Mouse (Mus musculus) limb, embryonic 12.5 days (tissue): ENCODE data around the gene Hnf4a. TPM values are rescaled to one million over a fixed set of nuclear protein-coding genes. Genes with fewer than 3 reads are reported as not detected.

ENCODE experiments used
- ATAC-seq: fragments of 200-750 bp; cut with Nextera tagmentation; 2 replicates; pipeline ENCODE4 v1.8.0; 2017; ENCODE audit warnings: low read depth, moderate TSS enrichment; ENCODE audit not compliant: insufficient number of reproducible peaks, insufficient read depth, low FRiP score, low TSS enrichment
- H3K27ac ChIP-seq: fragments of 300-500 bp; sonication (generic); 2 replicates; pipeline ENCODE4 v1.5.1; 2016; ENCODE audit warnings: mild to moderate bottlenecking, moderate library complexity
- H3K27me3 ChIP-seq: fragments of 300-500 bp; sonication (generic); 2 replicates; pipeline ENCODE4 v1.6.1; 2016; ENCODE audit warnings: mild to moderate bottlenecking, moderate library complexity
- H3K36me3 ChIP-seq: fragments of 300-500 bp; sonication (generic); 2 replicates; pipeline ENCODE4 v1.6.1; 2016; ENCODE audit warnings: mild to moderate bottlenecking, moderate library complexity
- H3K4me1 ChIP-seq: fragments of 300-500 bp; sonication (generic); replicated peaks from 2 replicates; pipeline ENCODE4 v1.6.1; 2016
- H3K4me2 ChIP-seq: fragments of 300-500 bp; sonication (generic); 2 replicates; pipeline ENCODE4 v1.6.1; 2016; ENCODE audit warnings: mild to moderate bottlenecking, moderate library complexity
- H3K4me3 ChIP-seq: fragments of 300-500 bp; sonication (generic); replicated peaks from 2 replicates; pipeline ENCODE4 v1.5.1; 2016; ENCODE audit warnings: mild to moderate bottlenecking
- H3K9ac ChIP-seq: fragments of 300-500 bp; sonication (generic); replicated peaks from 2 replicates; pipeline ENCODE4 v1.6.1; 2016; ENCODE audit warnings: mild to moderate bottlenecking, moderate library complexity
- H3K9me3 ChIP-seq: fragments of 300-500 bp; sonication (generic); 2 replicates; pipeline ENCODE4 v1.6.1; 2016; ENCODE audit warnings: mild to moderate bottlenecking, moderate library complexity
- WGBS: fragments of 180-500 bp; shearing (Covaris S2); methylation state at CpG from one replicate; pipeline ENCODE4 v1.1.7; 2016; 5-methylcytosine and 5-hydroxymethylcytosine counted together
- polyA plus RNA-seq: library from polyadenylated mRNA; unstranded; fragments of >200 nt; fragmentation: Nextera tagmentation; extraction: Ambion mirVana; gene quantifications from 2 replicates; pipeline ENCODE4 v1.2.1, GENCODE M21; 2016

Hnf4a gene
- polyA plus RNA-seq, 1 experiment from 2014 or later: not detected

DNA sequence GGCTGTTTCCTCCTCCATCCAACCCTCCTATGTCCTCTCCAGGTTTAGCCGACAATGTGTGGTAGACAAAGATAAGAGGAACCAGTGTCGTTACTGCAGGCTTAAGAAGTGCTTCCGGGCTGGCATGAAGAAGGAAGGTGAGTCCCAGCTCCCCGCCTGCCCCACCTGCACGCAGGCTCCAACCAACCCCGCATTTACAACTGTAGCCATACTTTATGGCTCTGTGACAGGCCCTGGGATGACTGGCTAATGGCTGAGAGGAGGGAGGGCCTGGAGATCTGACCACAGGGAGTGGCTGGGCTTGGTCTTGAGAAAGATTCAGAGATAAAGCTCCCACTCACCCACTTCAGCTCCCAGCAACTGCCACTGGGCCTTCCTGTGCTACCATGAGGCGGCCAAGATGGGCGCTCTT lies 45.9 kb downstream of the Hnf4a start:
- 45% methylated on average over 8 of the region's 8 CpGs for WGBS

DNA sequence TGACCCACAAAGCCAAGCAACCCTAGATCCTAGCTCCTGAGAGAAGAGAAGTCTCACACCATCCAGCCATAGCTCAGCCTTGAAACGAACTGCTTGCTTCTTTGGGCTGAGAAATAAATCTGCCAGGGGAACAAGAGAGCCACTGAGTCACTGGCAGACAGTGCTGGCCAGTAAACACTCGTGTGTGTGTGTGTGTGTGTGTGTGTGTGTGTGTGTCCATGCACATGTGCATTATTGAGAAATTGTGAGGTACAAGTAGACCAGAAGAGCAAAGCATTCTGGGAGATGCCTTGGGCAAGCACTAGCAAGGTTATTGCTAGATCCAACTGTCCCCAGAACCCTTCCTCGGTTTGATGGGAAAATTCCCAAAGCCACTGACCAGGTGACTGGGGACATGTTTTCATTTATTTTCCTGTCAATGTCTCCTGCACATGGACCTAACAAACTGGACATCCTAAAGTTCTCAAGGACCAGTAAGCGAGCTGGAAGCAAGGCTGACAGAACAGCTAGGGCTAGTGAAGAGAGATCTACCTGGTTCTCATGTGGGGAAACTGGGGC lies 47.9 kb downstream of the Hnf4a start:
- no peak for ATAC-seq
- H3K4me3 ChIP-seq: no peak overlapping the region
- H3K27ac ChIP-seq: no peak overlapping the region
- 73% methylated on average over 4 of the region's 4 CpGs for WGBS
- H3K4me2 ChIP-seq: no peak overlapping the region
- H3K4me1 ChIP-seq: no peaks in the 10 kb centered on the region
- no peaks in the 10 kb centered on the region for H3K9me3 ChIP-seq
- H3K36me3 ChIP-seq: no peaks in the 10 kb centered on the region
- peaks cover 3% of the 10 kb centered on the region; the same call in 1 of the 2 replicates for H3K27me3 ChIP-seq
- H3K9ac ChIP-seq: no peak overlapping the region

More for the DNA sequence above, 45.9 kb downstream of the Hnf4a start:
- no peak overlapping the region for H3K4me3 ChIP-seq
- H3K36me3 ChIP-seq: no peaks in the 10 kb centered on the region
- no peak overlapping the region for H3K27ac ChIP-seq
- H3K9me3 ChIP-seq: no peaks in the 10 kb centered on the region
- ATAC-seq: no peak
- H3K4me2 ChIP-seq: no peak overlapping the region
- no peaks in the 10 kb centered on the region for H3K4me1 ChIP-seq
- H3K9ac ChIP-seq: no peak overlapping the region
- H3K27me3 ChIP-seq: peaks cover 3% of the 10 kb centered on the region; the same call in 1 of the 2 replicates

DNA sequence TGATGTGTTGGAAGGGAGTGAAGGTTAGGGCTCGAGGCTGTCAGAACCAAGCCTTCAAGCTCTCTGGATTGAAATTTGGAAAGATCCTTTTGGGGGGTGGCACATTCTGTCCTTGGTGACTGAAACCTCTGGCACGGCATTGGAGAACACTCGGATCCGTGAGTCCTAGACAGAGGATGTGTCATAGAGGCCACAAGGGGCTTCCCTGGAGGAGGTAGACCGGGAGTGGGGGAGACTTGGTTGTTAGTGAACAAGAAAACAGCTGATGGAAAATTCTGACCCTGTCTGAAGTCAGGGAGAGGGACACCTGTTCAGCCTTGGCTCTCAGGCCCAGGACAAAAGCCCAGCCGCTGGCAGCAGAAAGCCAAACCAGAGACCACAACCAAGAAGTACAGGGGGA lies 48.4 kb downstream of the Hnf4a start:
- Histone ChIP-seq H3K4me3 (no peak overlapping the region), H3K27ac (no peak overlapping the region), H3K9me3 (no peaks in the 10 kb centered on the region), H3K36me3 (no peaks in the 10 kb centered on the region), H3K4me1 (no peaks in the 10 kb centered on the region), H3K27me3 (peaks cover 3% of the 10 kb centered on the region; the same call in 1 of the 2 replicates), H3K9ac (no peak overlapping the region), H3K4me2 (no peak overlapping the region)
- WGBS: 78% methylated on average over 6 of the region's 6 CpGs
- no peak for ATAC-seq

DNA sequence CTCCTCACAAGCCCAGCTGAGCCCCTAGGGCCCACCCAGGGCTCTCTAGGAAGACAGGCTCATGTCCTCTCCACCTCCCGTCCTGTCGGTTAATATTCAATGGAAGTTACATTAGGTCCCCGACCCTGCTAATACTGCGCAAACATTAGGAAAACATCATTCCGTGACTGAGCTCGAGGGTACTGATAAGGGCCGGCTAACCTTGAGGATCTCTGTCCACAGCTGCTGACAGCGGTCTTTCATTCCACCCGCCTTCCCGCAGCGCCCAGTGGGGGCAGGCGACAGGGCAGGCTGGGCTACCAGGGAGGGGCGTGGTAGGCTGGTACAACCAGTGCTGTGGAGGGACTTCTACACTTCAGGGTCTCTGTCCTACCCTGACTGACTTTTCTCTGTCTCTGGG lies 48.8 kb downstream of the Hnf4a start:
- Histone ChIP-seq H3K27ac (no peak overlapping the region), H3K4me1 (no peaks in the 10 kb centered on the region), H3K9ac (no peak overlapping the region), H3K4me2 (no peak overlapping the region), H3K4me3 (no peak overlapping the region), H3K9me3 (no peaks in the 10 kb centered on the region), H3K36me3 (no peaks in the 10 kb centered on the region), H3K27me3 (peaks cover 3% of the 10 kb centered on the region; the same call in 1 of the 2 replicates)
- WGBS: 79% methylated on average over 13 of the region's 13 CpGs
- ATAC-seq: no peak

DNA sequence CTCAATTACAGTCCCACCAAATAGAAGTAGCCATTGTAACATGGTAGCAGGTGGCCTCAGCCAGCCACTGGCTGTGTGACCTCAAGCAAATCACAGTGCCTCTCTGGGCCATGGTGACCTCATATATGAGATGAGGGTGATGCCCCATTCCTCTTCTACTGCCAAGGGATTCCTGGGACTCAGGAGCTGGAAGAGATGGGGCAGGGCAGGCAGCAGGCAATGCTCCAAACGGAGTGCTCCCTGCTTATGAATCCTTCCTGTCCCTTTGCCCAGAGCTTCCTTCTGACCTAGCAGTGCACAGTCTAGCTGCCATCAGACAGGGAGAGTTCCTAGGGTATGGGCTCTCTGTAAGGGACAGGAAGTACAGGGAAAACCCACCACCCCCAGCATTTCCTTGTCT lies 51.9 kb downstream of the Hnf4a start:
- no peak for ATAC-seq
- no peaks in the 10 kb centered on the region for H3K4me1 ChIP-seq
- no peaks in the 10 kb centered on the region for H3K36me3 ChIP-seq
- H3K4me2 ChIP-seq: no peak overlapping the region
- no peak overlapping the region for H3K27ac ChIP-seq
- WGBS: 77% methylated on average over 1 of the region's 1 CpGs
- H3K9ac ChIP-seq: no peak overlapping the region
- no peaks in the 10 kb centered on the region for H3K9me3 ChIP-seq
- H3K4me3 ChIP-seq: no peak overlapping the region
- H3K27me3 ChIP-seq: no peaks in the 10 kb centered on the region; the same call in 1 of the 2 replicates

DNA sequence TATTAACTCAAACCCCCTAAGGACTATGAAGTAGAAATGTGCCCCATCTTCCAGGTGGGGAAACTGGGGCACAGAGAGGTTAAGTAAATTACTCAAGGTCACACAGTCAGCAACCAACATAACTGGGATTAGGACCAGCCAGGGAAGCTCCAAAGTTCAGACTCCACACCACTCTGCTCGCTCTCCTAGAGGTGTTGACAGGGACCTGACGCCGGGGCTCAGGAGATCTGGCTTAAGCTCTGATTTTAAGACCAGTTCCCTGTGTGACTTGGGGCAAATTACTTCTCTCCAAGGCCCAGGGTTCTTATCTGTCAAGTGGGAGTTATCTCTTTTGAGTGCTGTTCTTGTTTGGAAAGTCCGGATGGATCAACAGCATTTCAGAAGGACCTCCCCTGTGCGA lies 52.6 kb downstream of the Hnf4a start:
- no peak overlapping the region for H3K4me3 ChIP-seq
- H3K9me3 ChIP-seq: no peaks in the 10 kb centered on the region
- no peak for ATAC-seq
- H3K27me3 ChIP-seq: no peaks in the 10 kb centered on the region; the same call in 1 of the 2 replicates
- H3K4me2 ChIP-seq: no peak overlapping the region
- H3K27ac ChIP-seq: no peak overlapping the region
- no peak overlapping the region for H3K9ac ChIP-seq
- no peaks in the 10 kb centered on the region for H3K36me3 ChIP-seq
- 89% methylated on average over 5 of the region's 5 CpGs for WGBS
- no peaks in the 10 kb centered on the region for H3K4me1 ChIP-seq

DNA sequence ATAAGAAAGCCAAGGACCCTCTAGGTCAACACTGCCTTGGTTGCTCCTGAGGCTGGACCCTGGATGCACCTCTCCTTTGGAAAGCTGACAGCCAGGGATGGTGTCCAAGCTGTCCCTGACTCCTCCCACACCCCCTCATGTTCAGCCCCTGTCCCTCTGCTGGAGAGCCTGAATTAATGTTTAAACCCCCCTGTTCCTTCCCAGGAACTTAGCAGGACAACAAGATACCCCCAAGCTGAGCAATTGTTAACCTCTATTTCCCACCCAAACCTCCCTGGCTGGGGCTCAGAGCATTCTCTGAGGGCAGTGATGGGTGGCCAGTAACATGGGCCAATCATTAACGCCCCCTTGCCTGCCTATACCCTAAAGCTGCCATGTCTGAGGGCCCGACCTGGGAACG lies 53.6 kb downstream of the Hnf4a start:
- no peak for ATAC-seq
- 78% methylated on average over 3 of the region's 3 CpGs for WGBS
- H3K27ac ChIP-seq: no peak overlapping the region

DNA sequence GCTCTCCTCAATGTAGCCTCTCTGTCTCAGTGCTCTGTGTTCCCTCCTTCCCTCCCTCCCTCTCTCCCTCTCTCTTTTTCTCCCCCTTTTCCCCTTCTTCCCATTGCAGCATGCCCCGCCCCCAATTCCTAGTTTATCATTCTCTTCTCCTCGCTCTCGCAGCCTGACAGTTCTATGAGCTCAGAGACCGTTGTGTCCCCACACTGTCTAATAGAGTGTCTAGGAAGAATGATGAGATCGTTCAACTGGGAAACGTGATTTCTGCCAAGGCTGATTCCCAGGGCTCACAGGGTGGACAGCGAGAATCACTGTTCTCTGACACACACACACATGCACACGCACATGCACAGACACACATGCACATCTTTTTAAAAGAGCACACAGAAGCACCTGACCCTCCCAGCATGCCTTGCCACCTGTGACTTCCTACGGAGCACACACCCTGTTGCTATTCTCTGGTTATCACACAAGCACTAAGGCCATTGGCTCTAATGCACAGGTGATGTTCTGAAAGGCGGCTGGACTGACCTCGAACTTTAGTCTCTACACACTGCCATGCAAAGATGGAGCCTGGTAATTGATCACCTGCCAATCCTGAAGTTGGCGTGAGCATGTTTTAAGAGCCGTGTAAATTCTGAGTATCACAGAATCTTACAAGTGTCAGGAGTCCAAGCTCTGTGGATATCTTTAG lies 54.8 kb downstream of the Hnf4a start:
- Histone ChIP-seq H3K27me3 (no peaks in the 10 kb centered on the region; the same call in 1 of the 2 replicates), H3K4me2 (no peak overlapping the region), H3K9ac (no peak overlapping the region), H3K36me3 (no peaks in the 10 kb centered on the region), H3K27ac (no peak overlapping the region), H3K9me3 (no peaks in the 10 kb centered on the region), H3K4me1 (no peaks in the 10 kb centered on the region), H3K4me3 (no peak overlapping the region)
- no peak for ATAC-seq
- 80% methylated on average over 13 of the region's 13 CpGs for WGBS

More for the DNA sequence above, 53.6 kb downstream of the Hnf4a start:
- H3K27me3 ChIP-seq: no peaks in the 10 kb centered on the region; the same call in 1 of the 2 replicates
- no peak overlapping the region for H3K4me3 ChIP-seq
- no peaks in the 10 kb centered on the region for H3K4me1 ChIP-seq
- no peaks in the 10 kb centered on the region for H3K36me3 ChIP-seq
- no peak overlapping the region for H3K9ac ChIP-seq
- no peaks in the 10 kb centered on the region for H3K9me3 ChIP-seq
- no peak overlapping the region for H3K4me2 ChIP-seq

DNA sequence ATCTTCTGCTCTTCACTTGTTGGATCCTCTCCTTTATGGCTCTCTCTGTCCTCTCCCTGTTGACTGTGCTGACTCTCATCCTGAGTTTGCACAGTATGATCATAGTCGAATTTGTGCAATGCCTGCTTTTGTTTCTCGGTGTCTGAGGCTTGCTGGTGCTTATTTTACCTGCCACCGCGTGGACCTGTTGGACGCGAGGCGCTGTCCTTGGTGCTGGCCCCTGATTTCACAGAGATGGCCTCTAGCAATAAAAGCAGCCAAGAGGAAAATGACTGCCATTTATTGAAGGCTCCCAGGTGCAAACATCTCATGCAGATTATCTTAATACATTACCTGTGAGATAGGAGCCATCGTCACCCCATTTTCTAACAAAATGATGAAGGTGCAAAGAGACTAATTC lies 58.0 kb downstream of the Hnf4a start:
- H3K27ac ChIP-seq: no peak overlapping the region
- H3K9ac ChIP-seq: no peak overlapping the region
- H3K27me3 ChIP-seq: no peaks in the 10 kb centered on the region
- H3K4me1 ChIP-seq: no peaks in the 10 kb centered on the region
- no peaks in the 10 kb centered on the region for H3K36me3 ChIP-seq
- no peak overlapping the region for H3K4me3 ChIP-seq
- ATAC-seq: no peak
- H3K9me3 ChIP-seq: no peaks in the 10 kb centered on the region
- H3K4me2 ChIP-seq: no peak overlapping the region
- 27% methylated on average over 8 of the region's 8 CpGs for WGBS

DNA sequence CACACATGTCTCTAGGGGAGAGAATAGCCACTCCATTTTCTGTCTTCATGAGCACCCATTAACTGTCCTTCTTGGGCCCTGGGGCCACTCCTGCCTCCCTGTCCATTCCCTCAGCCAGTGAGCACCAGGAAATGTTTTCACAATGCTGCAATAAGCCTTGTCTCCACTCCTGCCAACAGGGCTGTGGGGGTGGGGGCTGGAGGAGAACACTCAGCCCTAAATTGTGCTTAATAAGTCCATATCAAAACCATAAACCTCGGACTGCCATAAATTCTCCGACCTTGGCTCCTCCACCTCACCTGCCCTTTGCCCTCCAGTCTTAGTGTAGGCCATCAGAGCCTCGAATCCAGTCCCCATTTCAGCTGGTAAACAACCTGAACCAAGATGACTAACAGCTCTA lies 67.7 kb downstream of the Hnf4a start:
- no peaks in the 10 kb centered on the region for H3K9me3 ChIP-seq
- WGBS: 65% methylated on average over 3 of the region's 3 CpGs
- no peaks in the 10 kb centered on the region for H3K4me1 ChIP-seq
- no peaks in the 10 kb centered on the region for H3K36me3 ChIP-seq
- no peak overlapping the region for H3K9ac ChIP-seq
- no peak for ATAC-seq
- H3K27me3 ChIP-seq: no peaks in the 10 kb centered on the region; the same call in 1 of the 2 replicates
- H3K4me2 ChIP-seq: no peak overlapping the region
- H3K4me3 ChIP-seq: no peak overlapping the region
- H3K27ac ChIP-seq: no peak overlapping the region

DNA sequence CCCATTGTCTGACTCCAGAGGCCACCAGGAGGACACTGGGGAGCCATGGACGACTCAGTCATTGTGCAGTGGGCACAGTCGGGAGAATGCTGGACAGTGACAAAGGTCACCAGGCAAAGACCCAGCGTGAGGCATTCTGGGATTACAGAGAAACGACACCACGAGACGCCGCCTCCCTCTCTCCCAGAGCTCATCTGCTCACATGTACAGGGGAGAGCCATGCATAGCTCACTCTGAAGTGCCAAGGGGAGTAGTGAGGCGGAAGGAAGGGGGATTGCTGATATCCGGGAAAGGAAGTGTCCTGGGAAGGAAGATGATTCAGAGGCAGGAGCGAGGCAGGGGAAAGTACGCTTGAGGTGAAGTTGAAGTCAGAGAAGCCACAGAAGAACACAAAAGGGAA lies 68.6 kb downstream of the Hnf4a start:
- no peak for ATAC-seq
- no peak overlapping the region for H3K4me3 ChIP-seq
- no peak overlapping the region for H3K4me2 ChIP-seq
- H3K36me3 ChIP-seq: no peaks in the 10 kb centered on the region
- H3K9ac ChIP-seq: no peak overlapping the region
- no peaks in the 10 kb centered on the region; the same call in 1 of the 2 replicates for H3K27me3 ChIP-seq
- 61% methylated on average over 11 of the region's 11 CpGs for WGBS
- H3K27ac ChIP-seq: no peak overlapping the region
- no peaks in the 10 kb centered on the region for H3K4me1 ChIP-seq
- no peaks in the 10 kb centered on the region for H3K9me3 ChIP-seq

DNA sequence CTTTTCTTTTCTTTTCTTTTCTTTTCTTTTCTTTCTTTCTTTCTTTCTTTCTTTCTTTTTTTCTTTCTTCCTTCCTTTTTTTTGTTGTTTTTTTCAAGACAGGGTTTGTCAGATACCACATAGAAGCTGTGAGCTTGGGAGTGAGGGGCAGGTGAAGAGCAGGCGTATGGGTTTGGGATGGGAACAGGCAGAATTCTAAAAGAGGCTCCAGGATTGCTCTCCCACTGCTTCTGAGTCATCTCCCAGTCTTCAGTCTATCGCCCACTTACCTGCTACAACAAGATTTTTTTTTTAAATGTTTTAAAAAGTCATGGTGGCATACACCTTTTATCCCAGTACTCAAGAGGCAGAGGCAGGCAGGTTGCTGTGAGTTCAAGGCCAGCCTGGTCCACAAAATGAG lies 71.4 kb downstream of the Hnf4a start:
- no peaks in the 10 kb centered on the region for H3K9me3 ChIP-seq
- no peaks in the 10 kb centered on the region for H3K4me1 ChIP-seq
- H3K27me3 ChIP-seq: no peaks in the 10 kb centered on the region; the same call in 1 of the 2 replicates
- ATAC-seq: no peak
- H3K4me2 ChIP-seq: no peak overlapping the region
- no peaks in the 10 kb centered on the region for H3K36me3 ChIP-seq
- H3K4me3 ChIP-seq: no peak overlapping the region
- H3K27ac ChIP-seq: no peak overlapping the region
- 86% methylated on average over 2 of the region's 2 CpGs for WGBS
- H3K9ac ChIP-seq: no peak overlapping the region
